8 mouse cellular contexts compared by ENCODE assay signal in the genomic region with DNA sequence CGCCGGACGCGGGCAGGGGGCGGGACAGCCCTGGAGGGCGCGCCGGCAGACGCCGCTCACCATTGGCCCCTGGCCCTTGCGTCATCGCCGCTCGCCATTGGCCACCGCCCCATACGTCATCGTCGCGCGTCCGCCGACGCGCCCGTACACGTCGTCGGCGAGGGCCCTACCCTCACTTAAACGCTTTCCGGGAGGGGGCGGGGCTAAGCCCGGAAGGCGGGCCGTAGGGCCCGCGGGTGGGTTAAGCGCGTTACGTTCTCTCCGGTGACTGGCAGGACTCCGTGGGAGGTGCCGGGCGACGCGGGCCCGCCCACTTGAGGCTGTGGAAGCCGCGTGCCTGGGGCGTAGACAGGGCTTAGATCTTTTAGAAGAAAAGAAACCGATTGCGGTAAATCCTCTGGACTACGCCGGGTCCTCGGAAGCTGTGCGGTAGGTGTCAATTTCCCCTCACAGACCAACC. TPM values are rescaled to one million over a fixed set of nuclear protein-coding genes. Genes with fewer than 3 reads are reported as not detected.
A peak's percentile ranks its signal among the peaks of the same experiment; 100 is the strongest.
DNase-seq lines count a peak whose midpoint lies in the region; ATAC-seq lines count a peak whose summit lies in the region.

No protein-coding gene starts in this region.

- H3K27ac ChIP-seq in hindbrain, embryonic 16.5 days (ENCODE audit: low read depth, low read length), result peak overlapping the region; percentile 85
- H3K27ac ChIP-seq in macrophage, result peak overlapping the region; percentile 69

- ATAC-seq in hindbrain, embryonic 16.5 days, result peak; percentile 98

- peak overlapping the region; percentile 84 for H3K4me3 ChIP-seq in hindbrain, embryonic 16.5 days (ENCODE audit: low read length)
- H3K4me3 ChIP-seq in macrophage (ENCODE audit: inconsistent target), result peak overlapping the region; percentile 79

- H3K36me3 ChIP-seq in hindbrain, embryonic 16.5 days (ENCODE audit: control insufficient read depth, insufficient read depth, low read length), result peaks cover 19% of the 10 kb centered on the region
- H3K36me3 ChIP-seq in macrophage (ENCODE audit: inconsistent target), result peaks cover 21% of the 10 kb centered on the region

- H3K9ac ChIP-seq in hindbrain, embryonic 16.5 days (ENCODE audit: low read depth, low read length), result peak overlapping the region; percentile 68

- H3K27me3 ChIP-seq in hindbrain, embryonic 16.5 days (replicated peaks; ENCODE audit: control insufficient read depth, insufficient read depth, low read length), result no peaks in the 10 kb centered on the region

- peak overlapping the region; percentile 91 for H3K4me2 ChIP-seq in hindbrain, embryonic 16.5 days (ENCODE audit: low read length)

- H3K79me2 ChIP-seq in macrophage (ENCODE audit: inconsistent target), result peaks cover 89% of the 10 kb centered on the region

- under 1% methylated on average over 39 of the region's 56 CpGs for WGBS in hindbrain, embryonic 16.5 days
- WGBS in macrophage (ENCODE audit: missing documents), result 2% methylated on average over 54 of the region's 56 CpGs

- peaks cover 24% of the 10 kb centered on the region for H3K4me1 ChIP-seq in hindbrain, embryonic 16.5 days (ENCODE audit: control insufficient read depth, insufficient read depth, low read depth, low read length)

- peak; percentile 100 for DNase-seq in WW6 (ENCODE audit: low read depth, low spot score)
- DNase-seq in cerebellum, postnatal 4 days (ENCODE audit: low spot score in 2 of 2), result peak; percentile 99
- peak; percentile 99 for DNase-seq in gastrocnemius, adult 18-20 months (ENCODE audit: low spot score)
- DNase-seq in left cerebral cortex, adult 18-20 months (ENCODE audit: low spot score in 2 of 2), result peak; percentile 100
- DNase-seq in right cerebral cortex, adult 18-20 months, result peak; percentile 99
- peak; percentile 99 for DNase-seq in urinary bladder, postnatal 10 days (ENCODE audit: low spot score)

- H3K9me3 ChIP-seq in hindbrain, embryonic 16.5 days (ENCODE audit: control insufficient read depth, low read length), result no peaks in the 10 kb centered on the region

RNA-seq across cellular contexts. Expression of gene Slc35e1, which starts 0.2 kb away (rescaled TPM):
- total RNA-seq in gastrocnemius, adult 18-20 months (2021), result 10 to 100 TPM; 48.0 to 51.1 TPM
- polyA plus RNA-seq in hindbrain, embryonic 16.5 days (2015; fragmentation: Nextera tagmentation; extraction: Ambion mirVana), result 5.7 and 8.2 TPM in 2 replicates
- 10 to 100 TPM; 54.9 to 55.8 TPM for total RNA-seq in left cerebral cortex, adult 18-20 months (2021)
- 10 to 100 TPM in 25 of 26 experiments, 1 to 10 TPM in 1; 9.9 to 20.2 (median 14.4) TPM for total RNA-seq in macrophage (2018; cell fraction: chromatin; rRNA removed)
- total RNA-seq in macrophage (2018; cell fraction: cytosol; rRNA removed), result 10 to 100 TPM; 25.3 to 39.1 (median 31.6) TPM
- 10 to 100 TPM; 16.5 to 42.6 (median 28.3) TPM for total RNA-seq in macrophage (2018; cell fraction: nucleus; rRNA removed)
- polyA plus RNA-seq in macrophage (2018), result 31.9 to 35.0 TPM (median 32.6 TPM) in 3 replicates

RNA-seq across cellular contexts. Expression of gene Cherp, which starts 17.6 kb away (rescaled TPM):
- total RNA-seq in gastrocnemius, adult 18-20 months (2021), result 10 to 100 TPM; 21.2 to 22.6 TPM
- polyA plus RNA-seq in hindbrain, embryonic 16.5 days (2015; fragmentation: Nextera tagmentation; extraction: Ambion mirVana), result 40.0 and 62.2 TPM in 2 replicates
- 10 to 100 TPM; 70.4 to 72.7 TPM for total RNA-seq in left cerebral cortex, adult 18-20 months (2021)
- 100 to 1,000 TPM in 15 of 26 experiments, 10 to 100 TPM in 11; 65.8 to 152 (median 105) TPM for total RNA-seq in macrophage (2018; cell fraction: chromatin; rRNA removed)
- total RNA-seq in macrophage (2018; cell fraction: cytosol; rRNA removed), result 10 to 100 TPM; 34.5 to 54.3 (median 46.3) TPM
- total RNA-seq in macrophage (2018; cell fraction: nucleus; rRNA removed), result 100 to 1,000 TPM in 2 of 26 experiments, 10 to 100 TPM in 24; 40.4 to 118 (median 65.8) TPM
- 41.2 to 67.1 TPM (median 44.9 TPM) in 3 replicates for polyA plus RNA-seq in macrophage (2018)

RNA-seq across cellular contexts. Expression of gene 1700030K09Rik, which starts 49.0 kb away (rescaled TPM):
- total RNA-seq in gastrocnemius, adult 18-20 months (2021), result 1 to 10 TPM; 3.5 to 4.2 TPM
- polyA plus RNA-seq in hindbrain, embryonic 16.5 days (2015; fragmentation: Nextera tagmentation; extraction: Ambion mirVana), result 16.0 and 16.4 TPM in 2 replicates
- total RNA-seq in left cerebral cortex, adult 18-20 months (2021), result 1 to 10 TPM; 9.2 to 9.5 TPM
- 10 to 100 TPM in 13 of 26 experiments, 1 to 10 TPM in 13; 1.3 to 34.9 (median 10.7) TPM for total RNA-seq in macrophage (2018; cell fraction: chromatin; rRNA removed)
- total RNA-seq in macrophage (2018; cell fraction: cytosol; rRNA removed), result 1 to 10 TPM in 25 of 26 experiments, under 1 TPM in 1; 0.72 to 4.6 (median 3.3) TPM
- 10 to 100 TPM in 7 of 26 experiments, 1 to 10 TPM in 18, under 1 TPM in 1; 0.85 to 16.1 (median 5.2) TPM for total RNA-seq in macrophage (2018; cell fraction: nucleus; rRNA removed)
- 2.4 to 5.8 TPM (median 3.0 TPM) in 3 replicates for polyA plus RNA-seq in macrophage (2018)

RNA-seq across cellular contexts. Expression of gene Calr3, which starts 49.0 kb away (rescaled TPM):
- 1 to 10 TPM; 3.5 to 4.7 TPM for total RNA-seq in gastrocnemius, adult 18-20 months (2021)
- polyA plus RNA-seq in hindbrain, embryonic 16.5 days (2015; fragmentation: Nextera tagmentation; extraction: Ambion mirVana), result 1.2 and 1.4 TPM in 2 replicates
- total RNA-seq in left cerebral cortex, adult 18-20 months (2021), result 1 to 10 TPM; 1.0 to 1.1 TPM
- under 1 TPM in 4 of 26 experiments, not detected in 22; 0.32 to 0.55 (median 0.41) TPM for total RNA-seq in macrophage (2018; cell fraction: chromatin; rRNA removed)
- under 1 TPM; 0.08 to 0.86 (median 0.40) TPM for total RNA-seq in macrophage (2018; cell fraction: cytosol; rRNA removed)
- total RNA-seq in macrophage (2018; cell fraction: nucleus; rRNA removed), result under 1 TPM in 11 of 26 experiments, not detected in 15; 0.26 to 0.89 (median 0.48) TPM
- 0.50 to 0.60 TPM (median 0.58 TPM) in 3 replicates for polyA plus RNA-seq in macrophage (2018)

RNA-seq across cellular contexts. Expression of gene Med26, which starts 55.4 kb away (rescaled TPM):
- 10 to 100 TPM in 1 of 2 experiments, 1 to 10 TPM in 1; 7.4 to 15.8 TPM for total RNA-seq in gastrocnemius, adult 18-20 months (2021)
- 15.5 and 17.3 TPM in 2 replicates for polyA plus RNA-seq in hindbrain, embryonic 16.5 days (2015; fragmentation: Nextera tagmentation; extraction: Ambion mirVana)
- total RNA-seq in left cerebral cortex, adult 18-20 months (2021), result 10 to 100 TPM; 10.2 to 11.2 TPM
- total RNA-seq in macrophage (2018; cell fraction: chromatin; rRNA removed), result 10 to 100 TPM in 3 of 26 experiments, 1 to 10 TPM in 23; 2.9 to 10.7 (median 7.1) TPM
- 1 to 10 TPM; 2.6 to 9.8 (median 7.4) TPM for total RNA-seq in macrophage (2018; cell fraction: cytosol; rRNA removed)
- 1 to 10 TPM; 3.3 to 9.9 (median 7.1) TPM for total RNA-seq in macrophage (2018; cell fraction: nucleus; rRNA removed)
- 4.4 to 5.6 TPM (median 4.6 TPM) in 3 replicates for polyA plus RNA-seq in macrophage (2018)

Comparison
In these comparisons a context has a peak if more than half of its experiments do, and no peak if none do; other contexts are left out.
1. Peak in every context shown above with its lines: DNase-seq, ATAC-seq, H3K4me3 ChIP-seq and H3K27ac ChIP-seq.